Mouse (Mus musculus) ovary, adult 2 months (tissue): Measurements from ENCODE around the gene Myl6b. TPM values are rescaled to one million over a fixed set of nuclear protein-coding genes. Genes with fewer than 3 reads are reported as not detected.

Source experiments
- polyA plus RNA-seq: library from polyadenylated mRNA; depleted of rRNA; stranded (reverse); fragments of >200 nt; gene quantifications from 2 replicates; pipeline ENCODE4 v1.2.3, GENCODE M21; 2012; rRNA removed

Gene Myl6b
- 4.9 and 5.2 TPM in 2 replicates for polyA plus RNA-seq

DNA sequence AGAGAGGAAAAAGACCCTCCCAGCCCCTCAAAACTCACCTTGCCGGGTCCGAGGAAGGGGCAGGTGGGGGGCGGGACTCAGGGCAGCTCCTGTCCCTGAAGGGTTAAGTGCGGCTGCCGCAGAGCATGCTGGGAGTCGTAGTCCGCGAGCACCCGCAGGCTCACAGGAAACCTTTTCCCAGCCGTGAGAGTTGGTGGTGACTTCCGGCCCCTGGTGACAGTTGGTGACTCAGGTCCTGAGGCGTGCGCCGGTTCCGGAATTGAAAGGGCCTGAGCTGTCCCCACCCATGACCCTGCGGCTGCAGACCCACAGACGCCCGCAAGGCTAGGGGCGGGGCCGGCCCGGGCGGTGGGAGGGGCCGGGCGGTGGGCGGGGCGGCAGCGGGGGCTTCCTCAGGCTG lies at the start of gene Myl6b:
Myl6b (minus strand) TSS at position 96 of the 400 bp plus-strand sequence.

DNA sequence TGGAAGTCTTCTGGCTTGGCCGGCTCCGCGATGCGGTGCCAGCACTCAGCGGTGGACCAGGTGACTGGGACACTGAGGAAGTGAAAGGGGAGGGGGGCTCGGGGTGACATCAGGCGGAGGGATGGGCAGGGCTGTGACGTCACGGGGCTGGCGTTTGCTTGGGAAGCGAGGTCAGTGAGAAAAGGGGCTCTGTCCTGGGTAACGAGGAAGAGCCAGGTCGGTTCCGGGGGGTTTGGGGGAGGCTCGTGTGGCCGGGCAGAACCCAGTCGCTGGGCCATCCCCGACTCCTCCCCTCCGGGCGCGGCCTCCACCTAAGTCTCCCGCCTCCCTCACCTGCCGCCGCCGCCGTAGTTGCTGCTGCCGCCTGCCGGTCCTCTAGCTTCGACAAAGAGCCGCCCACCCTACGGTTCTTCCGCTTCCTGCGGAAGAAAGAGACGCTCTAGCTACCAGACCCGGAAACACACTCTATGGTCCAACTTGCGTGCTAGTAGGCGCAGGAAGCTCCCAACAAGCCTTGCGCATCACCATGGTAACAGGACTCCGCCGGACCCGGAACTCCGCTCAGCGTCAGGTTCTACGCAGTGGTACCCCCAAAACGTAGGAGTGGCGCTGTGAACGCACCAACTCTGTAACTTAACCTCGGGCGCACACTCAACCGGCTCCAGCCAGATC lies 49.0 kb upstream of the Myl6b start, which contains the start of gene Zc3h10:
Zc3h10 (minus strand) TSS at position 414 of the 672 bp plus-strand sequence.

DNA sequence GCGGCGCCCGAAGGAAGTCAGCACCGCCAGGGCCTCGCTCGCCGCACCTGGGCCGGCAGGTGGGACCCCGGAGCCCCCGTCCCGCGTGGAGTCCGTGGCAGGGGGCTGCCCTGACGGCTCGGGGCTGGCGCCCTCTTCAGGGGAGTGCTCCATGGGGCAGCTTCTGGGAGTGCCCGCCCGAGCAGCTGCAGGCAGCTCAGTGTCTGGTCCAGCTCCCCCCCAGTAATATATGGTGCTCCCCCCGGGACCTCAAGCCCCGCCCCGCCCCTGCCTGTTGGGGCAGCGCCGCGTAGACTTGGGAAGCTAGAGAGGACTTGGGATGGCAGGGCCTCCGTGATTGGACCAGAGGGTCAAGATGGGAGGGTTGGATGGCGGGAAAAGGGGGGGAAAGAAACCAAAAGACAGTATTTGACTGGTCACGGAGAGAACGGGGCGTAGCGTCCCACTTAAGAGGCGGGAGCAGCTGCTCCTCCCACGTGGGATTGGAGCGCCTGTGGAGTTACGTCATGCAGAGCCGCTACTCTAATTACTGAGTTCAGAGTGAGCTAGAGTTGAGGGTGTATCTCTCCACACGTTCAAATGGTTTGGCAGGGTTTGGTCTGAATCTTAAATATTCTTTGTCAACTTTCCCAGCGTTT lies 27.3 kb upstream of the Myl6b start, which contains the start of gene Esyt1:
Esyt1 (minus strand) TSS at position 201 of the 638 bp plus-strand sequence.

DNA sequence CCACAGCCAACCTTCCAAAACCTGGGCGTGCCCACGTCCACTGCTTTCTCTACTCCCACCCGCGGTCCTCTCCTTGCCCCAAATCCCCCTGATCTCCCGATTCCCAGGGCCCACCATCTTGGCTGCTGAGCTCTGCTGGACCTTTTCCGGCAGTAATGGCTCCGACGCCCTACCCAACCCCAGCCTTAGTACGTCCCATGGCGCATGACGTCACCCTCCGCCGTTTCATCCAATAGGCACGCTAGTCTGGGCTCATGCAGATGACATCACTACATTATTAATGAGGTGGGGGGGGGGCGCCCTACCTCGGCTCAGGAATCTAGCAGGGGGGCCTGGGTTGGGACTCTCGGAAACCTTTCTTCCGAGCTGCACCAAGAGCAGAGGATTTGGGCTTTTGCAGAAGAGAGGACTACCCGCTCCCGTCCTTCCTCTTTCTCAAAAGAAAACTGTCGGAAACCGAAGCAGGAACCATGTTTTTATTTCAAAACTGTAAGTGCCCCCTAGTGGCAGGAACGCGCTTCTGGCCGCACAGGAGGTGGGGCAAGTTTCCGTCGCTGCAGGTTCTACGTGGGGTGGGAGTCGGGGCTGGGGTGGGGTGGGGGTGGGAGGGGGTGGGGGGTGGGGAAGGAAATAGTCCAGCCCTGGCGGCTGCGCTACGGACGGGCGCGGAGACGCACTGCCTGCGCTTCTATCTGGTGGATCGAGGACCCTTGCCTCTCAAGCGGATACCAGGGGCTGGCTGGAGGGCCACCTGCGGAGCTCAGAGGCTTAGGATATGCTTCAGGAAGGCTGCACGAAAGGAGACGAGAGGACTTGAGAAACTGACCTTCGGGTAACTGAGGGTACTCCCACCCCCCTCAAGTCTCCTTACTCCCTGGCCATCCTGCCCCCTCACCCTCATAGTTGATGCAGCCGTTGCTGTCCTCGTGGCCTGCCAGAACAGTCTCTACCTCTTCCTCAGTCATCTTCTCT lies 4.5 kb downstream of the Myl6b start, which contains the start of gene Myl6:
Myl6 (minus strand) TSS at position 451 of the 972 bp plus-strand sequence.

DNA sequence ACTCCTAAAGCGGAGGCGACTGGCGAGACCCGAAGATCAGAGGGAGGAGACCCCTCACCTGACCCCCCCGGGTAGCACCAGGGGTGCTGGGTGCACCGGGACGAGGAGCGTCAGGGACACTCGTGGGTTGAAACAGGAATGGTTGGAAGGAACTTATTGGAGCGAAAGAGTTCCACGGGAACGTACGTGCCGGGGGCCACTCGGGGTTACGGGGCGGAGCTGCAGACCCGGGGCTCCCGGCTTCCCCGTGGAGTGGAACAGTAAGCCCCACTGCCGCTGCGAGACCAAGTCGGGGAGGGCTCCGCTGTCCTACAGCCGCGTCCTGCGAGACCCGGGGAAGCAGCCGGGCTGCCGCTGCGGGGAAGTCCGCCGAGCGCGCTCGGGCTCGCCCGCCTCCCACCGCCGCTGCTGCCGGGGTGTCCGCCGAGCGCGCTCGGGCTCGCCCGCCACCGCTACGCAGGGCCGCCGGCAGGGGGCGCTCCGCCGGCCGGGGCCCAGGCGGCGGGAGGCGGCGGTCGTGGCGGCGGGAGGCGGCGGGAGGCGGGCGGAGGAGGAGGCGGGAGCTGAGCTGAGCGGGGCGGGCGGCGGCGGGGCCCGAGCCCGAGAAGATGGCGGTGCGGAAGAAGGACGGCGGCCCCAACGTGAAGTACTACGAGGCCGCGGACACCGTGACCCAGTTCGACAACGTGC lies 39.6 kb downstream of the Myl6b start, which contains the start of gene Smarcc2:
Smarcc2 (plus strand) TSS at position 530 of the 690 bp plus-strand sequence.

Other genes starting within 250 kb of the Myl6b start
- gene Apon, start 244.6 kb downstream of the Myl6b start, polyA plus RNA-seq: 0.11 and 0.21 TPM in 2 replicates
- 2.3 and 6.0 TPM in 2 replicates for gene Apof, start 230.0 kb downstream of the Myl6b start, polyA plus RNA-seq
- 28.9 and 36.7 TPM in 2 replicates for gene Stat2, start 228.1 kb downstream of the Myl6b start, polyA plus RNA-seq
- 0.29 and 0.61 TPM in 2 replicates for gene Il23a, start 199.9 kb downstream of the Myl6b start, polyA plus RNA-seq
- gene Pan2, start 195.3 kb downstream of the Myl6b start, polyA plus RNA-seq: 24.5 and 31.2 TPM in 2 replicates
- 72.8 and 101 TPM in 2 replicates for gene Cnpy2, start 176.2 kb downstream of the Myl6b start, polyA plus RNA-seq
- gene Cs, start 161.0 kb downstream of the Myl6b start, polyA plus RNA-seq: 177 and 181 TPM in 2 replicates
- gene Coq10a, start 129.7 kb downstream of the Myl6b start, polyA plus RNA-seq: 138 and 189 TPM in 2 replicates
- 54.4 and 59.6 TPM in 2 replicates for gene Ankrd52, start 121.6 kb downstream of the Myl6b start, polyA plus RNA-seq
- 0.21 and 0.40 TPM in 2 replicates for gene Slc39a5, start 97.5 kb downstream of the Myl6b start, polyA plus RNA-seq
- 19.7 and 26.6 TPM in 2 replicates for gene Nabp2, start 87.2 kb downstream of the Myl6b start, polyA plus RNA-seq
- gene Rnf41, start 87.0 kb downstream of the Myl6b start, polyA plus RNA-seq: 50.0 and 57.7 TPM in 2 replicates
- 130 and 148 TPM in 2 replicates for gene Smarcc2, start 39.4 kb downstream of the Myl6b start, polyA plus RNA-seq
- gene Myl6, start 4.5 kb downstream of the Myl6b start, polyA plus RNA-seq: 1,000 and 1,018 TPM in 2 replicates
- gene Esyt1, start 27.2 kb upstream of the Myl6b start, polyA plus RNA-seq: 72.6 and 73.1 TPM in 2 replicates
- gene Zc3h10, start 49.1 kb upstream of the Myl6b start, polyA plus RNA-seq: 18.0 and 21.1 TPM in 2 replicates
- 2,417 and 2,489 TPM in 2 replicates for gene Rpl41, start 50.6 kb upstream of the Myl6b start, polyA plus RNA-seq
- 14.1 and 17.1 TPM in 2 replicates for gene Pa2g4, start 67.3 kb upstream of the Myl6b start, polyA plus RNA-seq
- gene Erbb3, start 91.0 kb upstream of the Myl6b start, polyA plus RNA-seq: 6.8 and 6.9 TPM in 2 replicates
- 1,277 and 1,434 TPM in 2 replicates for gene Rps26, start 128.1 kb upstream of the Myl6b start, polyA plus RNA-seq
- gene Ikzf4, start 147.3 kb upstream of the Myl6b start, polyA plus RNA-seq: 2.2 and 3.8 TPM in 2 replicates
- 6.7 and 11.9 TPM in 2 replicates for gene Suox, start 175.4 kb upstream of the Myl6b start, polyA plus RNA-seq
- gene Rab5b, start 197.6 kb upstream of the Myl6b start, polyA plus RNA-seq: 68.7 and 73.1 TPM in 2 replicates
- gene Pmel, start 205.5 kb upstream of the Myl6b start, polyA plus RNA-seq: 1.5 and 1.9 TPM in 2 replicates
- 17.5 and 21.4 TPM in 2 replicates for gene Cdk2, start 206.3 kb upstream of the Myl6b start, polyA plus RNA-seq
- gene Dgka, start 246.2 kb upstream of the Myl6b start, polyA plus RNA-seq: 14.3 and 18.2 TPM in 2 replicates
- 20.8 and 23.0 TPM in 2 replicates for gene Pym1, start 249.2 kb upstream of the Myl6b start, polyA plus RNA-seq